Mouse (Mus musculus) heart, postnatal 14 days (tissue): ENCODE measurements around the gene Wsb2. TPM values are rescaled to one million over a fixed set of nuclear protein-coding genes. Genes with fewer than 3 reads are reported as not detected.
"Not testable (repeated sequence)": the region's sequence is repeated elsewhere in the genome, so short reads cannot be mapped to it uniquely, and the experiment has no call there.

Experiments
- DNase-seq, 2 experiments: peaks; one replicate each; pipeline ENCODE4 v3.0.0; 2021 to 2022
- intact Hi-C: fragments of 180-260 bp; cut with DNase I; formaldehyde crosslinking; loops from one replicate; pipeline ENCODE4 v1.15.1; 2025
- total RNA-seq, 2 experiments: library from RNA; stranded (reverse); gene quantifications; 2 replicates each; pipeline ENCODE4 v1.2.3; 2021

Wsb2 gene
- total RNA-seq, 2 experiments from 2014 or later: 96.8 to 103 TPM

GRCm38 (mm10) chr5:117380199-117380598, 23.1 kb downstream of the Wsb2 start:
- intact Hi-C loops: no loop called here
- no peak for DNase-seq

- intact Hi-C loops: no loop called here
- no peak for DNase-seq
Measured at GRCm38 (mm10) chr5:117381785-117382184, 24.7 kb downstream of the Wsb2 start.

GRCm38 (mm10) chr5:117383198-117383597, 26.1 kb downstream of the Wsb2 start:
- no peak for DNase-seq
- intact Hi-C loops: no loop called here

- intact Hi-C loops: loop anchor here (5.0 kb wide), 1 partner anchor 71 kb away; the partner anchor contains the start of gene Vsig10
- peak; percentile 41 to 62 for DNase-seq
Measured at GRCm38 (mm10) chr5:117388296-117388751, 31.2 kb downstream of the Wsb2 start.

- DNase-seq: peak; percentile 96 to 98
- intact Hi-C loops: loop anchor here (5.0 kb wide), 1 partner anchor 72 kb away; the partner anchor contains the start of gene Vsig10
Measured at GRCm38 (mm10) chr5:117388877-117389276, 31.8 kb downstream of the Wsb2 start, which contains the start of gene Rfc5. Gene Rfc5, minus strand, starts transcription at chr5:117389047.

- DNase-seq: no peak
Measured at GRCm38 (mm10) chr5:117390895-117391294, 33.8 kb downstream of the Wsb2 start.

GRCm38 (mm10) chr5:117395834-117396233, 38.7 kb downstream of the Wsb2 start:
- DNase-seq: no peak
- intact Hi-C loops: no loop called here

More at GRCm38 (mm10) chr5:117390895-117391294, 33.8 kb downstream of the Wsb2 start:
- intact Hi-C loops: no loop called here

GRCm38 (mm10) chr5:117396596-117397014, 39.5 kb downstream of the Wsb2 start:
- DNase-seq: no peak
- intact Hi-C loops: no loop called here

- intact Hi-C loops: no loop called here
- DNase-seq: no peak
Measured at GRCm38 (mm10) chr5:117397371-117397770, 40.3 kb downstream of the Wsb2 start.

GRCm38 (mm10) chr5:117398007-117398550, 41.0 kb downstream of the Wsb2 start:
- intact Hi-C loops: no loop called here

GRCm38 (mm10) chr5:117399281-117399680, 42.2 kb downstream of the Wsb2 start:
- intact Hi-C loops: no loop called here
- DNase-seq: no peak

More at GRCm38 (mm10) chr5:117398007-117398550, 41.0 kb downstream of the Wsb2 start:
- DNase-seq: no peak

GRCm38 (mm10) chr5:117403609-117404008, 46.5 kb downstream of the Wsb2 start:
- DNase-seq: no peak
- intact Hi-C loops: no loop called here

GRCm38 (mm10) chr5:117404671-117405070, 47.6 kb downstream of the Wsb2 start:
- intact Hi-C loops: loop anchor here (5.0 kb wide), 2 partner anchors 97 to 287 kb away; partner anchors contain the start of gene Suds3
- not testable (repeated sequence) for DNase-seq

GRCm38 (mm10) chr5:117408216-117408615, 51.1 kb downstream of the Wsb2 start:
- intact Hi-C loops: loop anchor here (5.0 kb wide), 2 partner anchors 101 to 291 kb away; partner anchors contain the start of gene Suds3
- DNase-seq: peak in 1 of 2 experiments; percentile 42

GRCm38 (mm10) chr5:117409369-117409768, 52.3 kb downstream of the Wsb2 start:
- intact Hi-C loops: loop anchor here (5.0 kb wide), 2 partner anchors 102 to 292 kb away; partner anchors contain the start of gene Suds3
- no peak for DNase-seq

- intact Hi-C loops: no loop called here
- peak; percentile 3 to 8 for DNase-seq
Measured at GRCm38 (mm10) chr5:117413507-117414501, 56.7 kb downstream of the Wsb2 start, which contains the start of gene Ksr2. Gene Ksr2, plus strand, starts transcription at chr5:117414000.

GRCm38 (mm10) chr5:117414611-117415010, 57.5 kb downstream of the Wsb2 start:
- intact Hi-C loops: no loop called here

GRCm38 (mm10) chr5:117415011-117415912, 58.2 kb downstream of the Wsb2 start:
- no peak for DNase-seq
- intact Hi-C loops: no loop called here

More at GRCm38 (mm10) chr5:117414611-117415010, 57.5 kb downstream of the Wsb2 start:
- DNase-seq: no peak

GRCm38 (mm10) chr5:117417442-117417841, 60.3 kb downstream of the Wsb2 start:
- intact Hi-C loops: no loop called here
- DNase-seq: no peak
